Mouse (Mus musculus) cortical plate, adult 2 months (tissue): ENCODE measurements around the gene Ptprc.

Experiments used
- CTCF ChIP-seq: fragments of 200-500 bp; IDR thresholded peaks from 2 replicates; pipeline ENCODE4 v1.5.1; 2011; ENCODE audit warnings: mild to moderate bottlenecking, control low read depth, low read length; ENCODE audit not compliant: insufficient read depth; ENCODE audit errors: extremely low read depth
- POLR2A ChIP-seq: fragments of 200-500 bp; IDR thresholded peaks from 2 replicates; pipeline ENCODE4 v1.6.1; 2011; ENCODE audit warnings: mild to moderate bottlenecking, low read length, control low read depth; ENCODE audit not compliant: insufficient read depth; ENCODE audit errors: extremely low read depth

- no peak for TF ChIP-seq POLR2A
- TF ChIP-seq CTCF, result no peak
Observed at GRCm38 (mm10) chr1:138130145-138130544, 45.4 kb downstream of the Ptprc start.
